Mouse (Mus musculus): Measurements from ENCODE around the gene Adcy1. TPM values are rescaled to one million over a fixed set of nuclear protein-coding genes. Genes with fewer than 3 reads are reported as not detected.

The Adcy1 gene
- polyA plus RNA-seq, 1 experiment from 2014 or later, result 10.9 TPM

- H3K4me3 ChIP-seq (ENCODE audit: low read depth, low read length), result no peak overlapping the region
- peaks cover 12% of the 10 kb centered on the region for H3K36me3 ChIP-seq (ENCODE audit: control insufficient read depth, insufficient read depth, low read length)
- H3K9ac ChIP-seq (ENCODE audit: low read depth, low read length), result no peak overlapping the region
- no peak overlapping the region for H3K27ac ChIP-seq (ENCODE audit: low read length)
- H3K27me3 ChIP-seq (ENCODE audit: control insufficient read depth, insufficient read depth, low read depth, low read length), result no peaks in the 10 kb centered on the region
- no peaks in the 10 kb centered on the region for H3K4me1 ChIP-seq (ENCODE audit: control insufficient read depth, insufficient read depth, low read length)
- no peak overlapping the region for H3K4me2 ChIP-seq (ENCODE audit: low read length)
- no peak for ATAC-seq
- WGBS, result 79% methylated on average over 7 of the region's 7 CpGs
- H3K9me3 ChIP-seq (replicated peaks; ENCODE audit: control insufficient read depth, low read length, poor library complexity, severe bottlenecking), result no peaks in the 10 kb centered on the region
These were observed 86.2 kb downstream of the Adcy1 start for GRCm38 (mm10) chr11:7149471-7149870.

GRCm38 (mm10) chr11:7150511-7150910, 87.2 kb downstream of the Adcy1 start:
- ATAC-seq, result no peak
- WGBS, result 94% methylated on average over 8 of the region's 8 CpGs

DNA sequence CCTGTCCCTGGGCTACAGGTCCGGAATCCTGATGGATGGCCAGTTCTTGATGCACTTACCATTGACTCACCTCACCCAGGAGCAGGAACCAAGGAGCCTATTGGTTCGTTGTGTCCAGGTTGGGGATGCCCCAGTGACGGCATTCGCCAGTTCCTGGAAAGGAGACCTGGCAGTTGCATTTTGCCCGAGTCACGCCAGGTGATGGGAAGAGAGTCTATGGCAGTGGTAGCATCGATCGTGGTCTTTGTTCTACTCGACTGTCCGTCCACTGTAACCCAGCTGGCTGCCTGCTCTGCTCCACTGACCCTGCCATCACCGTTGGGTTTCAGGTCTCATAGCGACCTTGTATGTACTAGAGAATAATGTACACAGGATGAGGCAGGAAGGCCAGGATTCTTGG, 89.1 kb downstream of the Adcy1 start:
- H3K9me3 ChIP-seq (replicated peaks; ENCODE audit: control insufficient read depth, low read length, poor library complexity, severe bottlenecking), result no peaks in the 10 kb centered on the region
- ATAC-seq, result no peak

More at GRCm38 (mm10) chr11:7150511-7150910, 87.2 kb downstream of the Adcy1 start:
- Histone ChIP-seq H3K36me3 (ENCODE audit: control insufficient read depth, insufficient read depth, low read length) (peaks cover 12% of the 10 kb centered on the region), H3K27ac (ENCODE audit: low read length) (no peak overlapping the region), H3K9me3 (replicated peaks; ENCODE audit: control insufficient read depth, low read length, poor library complexity, severe bottlenecking) (no peaks in the 10 kb centered on the region), H3K9ac (ENCODE audit: low read depth, low read length) (no peak overlapping the region), H3K27me3 (ENCODE audit: control insufficient read depth, insufficient read depth, low read depth, low read length) (no peaks in the 10 kb centered on the region), H3K4me2 (ENCODE audit: low read length) (no peak overlapping the region), H3K4me3 (ENCODE audit: low read depth, low read length) (no peak overlapping the region), H3K4me1 (ENCODE audit: control insufficient read depth, insufficient read depth, low read length) (no peaks in the 10 kb centered on the region)

DNA sequence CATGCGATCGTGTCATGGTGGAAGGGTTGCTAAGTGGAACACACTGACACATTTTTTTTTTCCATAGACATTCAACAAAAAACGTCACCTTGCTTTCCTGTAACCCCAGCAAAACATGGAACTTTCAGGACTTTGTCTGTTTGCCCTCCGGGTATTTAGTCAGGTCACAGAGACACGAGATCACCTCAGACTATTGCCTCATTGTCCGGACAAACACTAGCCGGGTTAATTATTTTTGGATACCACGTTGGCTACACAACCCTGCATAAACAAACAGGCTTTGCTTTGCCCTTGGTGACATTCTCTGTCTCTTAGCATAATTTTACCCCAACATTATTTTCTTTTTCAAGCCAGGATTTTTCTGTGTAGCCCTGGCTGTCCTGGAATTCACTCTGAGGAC, 89.8 kb downstream of the Adcy1 start:
- Histone ChIP-seq H3K27me3 (ENCODE audit: control insufficient read depth, insufficient read depth, low read depth, low read length) (no peaks in the 10 kb centered on the region), H3K36me3 (ENCODE audit: control insufficient read depth, insufficient read depth, low read length) (peaks cover 12% of the 10 kb centered on the region), H3K4me2 (ENCODE audit: low read length) (no peak overlapping the region), H3K9ac (ENCODE audit: low read depth, low read length) (no peak overlapping the region), H3K9me3 (replicated peaks; ENCODE audit: control insufficient read depth, low read length, poor library complexity, severe bottlenecking) (no peaks in the 10 kb centered on the region), H3K27ac (ENCODE audit: low read length) (no peak overlapping the region), H3K4me3 (ENCODE audit: low read depth, low read length) (no peak overlapping the region), H3K4me1 (ENCODE audit: control insufficient read depth, insufficient read depth, low read length) (no peaks in the 10 kb centered on the region)
- no peak for ATAC-seq
- 81% methylated on average over 8 of the region's 8 CpGs for WGBS

More for the DNA sequence above, 89.1 kb downstream of the Adcy1 start:
- H3K4me3 ChIP-seq (ENCODE audit: low read depth, low read length), result no peak overlapping the region
- H3K27me3 ChIP-seq (ENCODE audit: control insufficient read depth, insufficient read depth, low read depth, low read length), result no peaks in the 10 kb centered on the region
- no peaks in the 10 kb centered on the region for H3K4me1 ChIP-seq (ENCODE audit: control insufficient read depth, insufficient read depth, low read length)
- WGBS, result 94% methylated on average over 12 of the region's 12 CpGs
- H3K36me3 ChIP-seq (ENCODE audit: control insufficient read depth, insufficient read depth, low read length), result peaks cover 12% of the 10 kb centered on the region
- no peak overlapping the region for H3K4me2 ChIP-seq (ENCODE audit: low read length)
- H3K9ac ChIP-seq (ENCODE audit: low read depth, low read length), result no peak overlapping the region
- H3K27ac ChIP-seq (ENCODE audit: low read length), result no peak overlapping the region

DNA sequence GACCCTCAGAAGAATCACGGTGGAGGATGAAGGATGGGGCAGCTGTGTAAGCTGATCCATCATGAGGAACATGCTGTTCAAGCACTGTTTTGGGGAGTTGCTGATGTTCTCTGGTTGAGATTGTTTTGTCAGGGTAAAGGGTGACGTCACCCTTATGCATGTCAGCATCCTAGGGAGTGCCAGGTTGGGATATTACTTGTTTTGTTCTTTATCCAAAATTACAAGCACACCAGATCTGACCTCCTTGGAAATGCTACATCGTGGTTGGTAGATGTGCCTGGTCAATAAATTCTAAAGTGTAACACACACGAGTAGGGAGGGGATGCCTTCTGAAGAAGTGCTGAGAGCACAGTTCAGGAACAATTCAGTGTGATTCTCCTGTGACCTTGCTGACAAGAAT, 93.1 kb downstream of the Adcy1 start:
- Histone ChIP-seq H3K27ac (ENCODE audit: low read length) (no peak overlapping the region), H3K36me3 (ENCODE audit: control insufficient read depth, insufficient read depth, low read length) (peaks cover 9% of the 10 kb centered on the region)
- WGBS, result 81% methylated on average over 4 of the region's 4 CpGs

GRCm38 (mm10) chr11:7158196-7158595, 94.9 kb downstream of the Adcy1 start:
- no peaks in the 10 kb centered on the region for H3K27me3 ChIP-seq (ENCODE audit: control insufficient read depth, insufficient read depth, low read depth, low read length)
- peaks cover 7% of the 10 kb centered on the region for H3K4me1 ChIP-seq (ENCODE audit: control insufficient read depth, insufficient read depth, low read length)
- no peak overlapping the region for H3K4me3 ChIP-seq (ENCODE audit: low read depth, low read length)
- H3K27ac ChIP-seq (ENCODE audit: low read length), result no peak overlapping the region
- no peak for ATAC-seq
- H3K4me2 ChIP-seq (ENCODE audit: low read length), result no peak overlapping the region
- H3K9me3 ChIP-seq (replicated peaks; ENCODE audit: control insufficient read depth, low read length, poor library complexity, severe bottlenecking), result no peaks in the 10 kb centered on the region
- H3K9ac ChIP-seq (ENCODE audit: low read depth, low read length), result no peak overlapping the region
- 0 out of 2 replicates have a peak, but pooled peaks cover under 1% of the 10 kb centered on the region for H3K36me3 ChIP-seq (ENCODE audit: control insufficient read depth, insufficient read depth, low read length)
- WGBS, result 88% methylated on average over 6 of the region's 6 CpGs

More for the DNA sequence above, 93.1 kb downstream of the Adcy1 start:
- Histone ChIP-seq H3K4me1 (ENCODE audit: control insufficient read depth, insufficient read depth, low read length) (peaks cover 7% of the 10 kb centered on the region), H3K4me3 (ENCODE audit: low read depth, low read length) (no peak overlapping the region), H3K9ac (ENCODE audit: low read depth, low read length) (no peak overlapping the region), H3K27me3 (ENCODE audit: control insufficient read depth, insufficient read depth, low read depth, low read length) (no peaks in the 10 kb centered on the region), H3K9me3 (replicated peaks; ENCODE audit: control insufficient read depth, low read length, poor library complexity, severe bottlenecking) (no peaks in the 10 kb centered on the region), H3K4me2 (ENCODE audit: low read length) (no peak overlapping the region)
- ATAC-seq, result no peak

- Histone ChIP-seq H3K9me3 (replicated peaks; ENCODE audit: control insufficient read depth, low read length, poor library complexity, severe bottlenecking) (no peaks in the 10 kb centered on the region), H3K4me1 (ENCODE audit: control insufficient read depth, insufficient read depth, low read length) (peaks cover 7% of the 10 kb centered on the region), H3K9ac (ENCODE audit: low read depth, low read length) (no peak overlapping the region), H3K27me3 (ENCODE audit: control insufficient read depth, insufficient read depth, low read depth, low read length) (no peaks in the 10 kb centered on the region), H3K36me3 (ENCODE audit: control insufficient read depth, insufficient read depth, low read length) (no peaks in the 10 kb centered on the region), H3K27ac (ENCODE audit: low read length) (peak overlapping the region; percentile 66), H3K4me3 (ENCODE audit: low read depth, low read length) (no peak overlapping the region), H3K4me2 (ENCODE audit: low read length) (no peak overlapping the region)
- WGBS, result 63% methylated on average over 6 of the region's 6 CpGs
- 0 out of 2 replicates have a peak, but pooled peaks have one; percentile 13 for ATAC-seq
These were observed 96.9 kb downstream of the Adcy1 start for GRCm38 (mm10) chr11:7160146-7160545.

DNA sequence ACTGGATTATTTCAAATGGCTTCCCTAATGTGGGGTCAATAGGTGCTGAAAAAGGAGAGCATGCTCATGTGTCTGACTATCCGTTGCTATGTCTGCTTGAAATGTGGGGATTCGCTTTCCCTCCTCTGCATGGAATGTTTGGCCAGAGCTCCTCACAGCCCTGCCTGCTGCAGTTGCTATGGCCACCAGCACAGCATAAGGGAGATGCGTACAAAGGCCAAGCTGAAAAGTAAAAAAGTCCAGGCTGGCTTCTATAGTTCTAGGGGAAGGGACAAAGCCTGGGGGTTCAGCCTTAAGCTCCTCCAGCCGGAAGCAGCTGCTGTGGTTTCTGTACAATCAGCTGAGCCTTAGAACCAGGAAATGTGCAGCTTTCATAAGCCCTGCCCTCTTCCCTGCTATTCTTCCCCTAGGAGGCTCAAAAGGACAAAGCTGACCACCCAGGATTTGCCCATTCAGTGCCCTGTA, 97.4 kb downstream of the Adcy1 start:
- Histone ChIP-seq H3K9me3 (replicated peaks; ENCODE audit: control insufficient read depth, low read length, poor library complexity, severe bottlenecking) (no peaks in the 10 kb centered on the region), H3K4me2 (ENCODE audit: low read length) (no peak overlapping the region), H3K4me3 (ENCODE audit: low read depth, low read length) (no peak overlapping the region), H3K27me3 (ENCODE audit: control insufficient read depth, insufficient read depth, low read depth, low read length) (no peaks in the 10 kb centered on the region), H3K9ac (ENCODE audit: low read depth, low read length) (no peak overlapping the region), H3K27ac (ENCODE audit: low read length) (peak overlapping the region; percentile 66), H3K4me1 (ENCODE audit: control insufficient read depth, insufficient read depth, low read length) (peaks cover 7% of the 10 kb centered on the region), H3K36me3 (ENCODE audit: control insufficient read depth, insufficient read depth, low read length) (no peaks in the 10 kb centered on the region)
- 10% methylated on average over 4 of the region's 4 CpGs for WGBS
- peak; percentile 81 for ATAC-seq

DNA sequence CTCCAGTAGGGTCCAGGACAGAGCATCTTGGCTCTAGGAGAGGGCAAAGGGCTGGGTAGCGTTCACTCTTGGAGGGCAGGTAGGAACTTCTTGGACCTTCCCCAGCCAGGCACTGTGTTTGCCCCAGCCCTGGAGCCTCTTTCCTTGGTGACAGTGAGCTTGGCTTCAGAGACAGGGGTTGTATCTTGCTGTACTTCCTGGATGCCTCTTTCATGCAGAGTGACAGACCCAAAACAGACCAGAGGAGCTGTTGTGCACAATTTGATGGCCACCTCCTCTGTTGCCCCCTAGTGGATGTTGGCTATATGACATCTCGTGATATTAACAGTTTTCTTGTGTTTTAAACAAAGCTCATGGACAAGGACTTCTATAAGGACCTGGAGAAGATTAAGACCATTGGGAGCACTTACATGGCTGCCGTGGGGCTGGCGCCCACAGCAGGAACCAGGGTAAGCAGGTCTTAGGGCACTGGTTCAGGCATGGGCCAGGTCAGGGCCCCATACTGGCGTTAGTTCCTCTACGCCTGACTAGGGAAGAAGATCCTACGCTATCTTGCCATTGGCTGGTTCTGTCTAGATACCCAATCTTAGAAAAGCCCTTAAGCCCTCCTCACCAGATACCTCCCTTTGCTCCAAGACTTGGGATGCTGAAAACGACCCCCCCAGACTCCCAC, 98.3 kb downstream of the Adcy1 start:
- H3K9ac ChIP-seq (ENCODE audit: low read depth, low read length), result no peak overlapping the region
- no peaks in the 10 kb centered on the region for H3K27me3 ChIP-seq (ENCODE audit: control insufficient read depth, insufficient read depth, low read depth, low read length)
- peaks cover 7% of the 10 kb centered on the region for H3K4me1 ChIP-seq (ENCODE audit: control insufficient read depth, insufficient read depth, low read length)
- H3K4me2 ChIP-seq (ENCODE audit: low read length), result no peak overlapping the region
- H3K36me3 ChIP-seq (ENCODE audit: control insufficient read depth, insufficient read depth, low read length), result no peaks in the 10 kb centered on the region
- H3K27ac ChIP-seq (ENCODE audit: low read length), result no peak overlapping the region
- WGBS, result 80% methylated on average over 8 of the region's 8 CpGs
- ATAC-seq, result peak; percentile 41
- no peak overlapping the region for H3K4me3 ChIP-seq (ENCODE audit: low read depth, low read length)
- no peaks in the 10 kb centered on the region for H3K9me3 ChIP-seq (replicated peaks; ENCODE audit: control insufficient read depth, low read length, poor library complexity, severe bottlenecking)
